Mouse (Mus musculus) brown adipose tissue, adult 24 weeks (tissue): Measurements from ENCODE around the gene Nacc2. TPM values are rescaled to one million over a fixed set of nuclear protein-coding genes. Genes with fewer than 3 reads are reported as not detected.

Source experiments
- H3K27ac ChIP-seq: fragments of 200-500 bp; replicated peaks from 2 replicates; pipeline ENCODE4 v1.5.1; 2012; ENCODE audit warnings: low read depth, mild to moderate bottlenecking, low read length
- H3K4me1 ChIP-seq: fragments of 200-500 bp; 2 replicates; pipeline ENCODE4 v1.6.1; 2012; ENCODE audit warnings: low read length, mixed read lengths; ENCODE audit not compliant: control insufficient read depth, insufficient read depth, insufficient read length
- H3K4me3 ChIP-seq: fragments of 200-500 bp; 2 replicates; pipeline ENCODE4 v1.5.1; 2012; ENCODE audit warnings: low read depth, mild to moderate bottlenecking, low read length, moderate library complexity; ENCODE audit not compliant: insufficient read depth
- polyA plus RNA-seq: library from polyadenylated mRNA; stranded (reverse); fragments of >200 nt; gene quantifications from 2 replicates; pipeline ENCODE4 v1.2.4, GENCODE M21; 2012; ENCODE audit not compliant: missing spikeins, insufficient read depth, insufficient read length

The Nacc2 gene
- polyA plus RNA-seq, 1 experiment: 26.5 TPM

GRCm38 (mm10) chr2:26143556-26143955 is 20.5 kb upstream of the Nacc2 start:
- Histone ChIP-seq H3K4me3 (no peak overlapping the region), H3K27ac (no peak overlapping the region), H3K4me1 (peaks cover 3% of the 10 kb centered on the region; the same call in 1 of the 2 replicates)

GRCm38 (mm10) chr2:26142986-26143385 is 20.0 kb upstream of the Nacc2 start:
- H3K4me3 ChIP-seq: no peak overlapping the region
- H3K27ac ChIP-seq: no peak overlapping the region
- H3K4me1 ChIP-seq: peaks cover 3% of the 10 kb centered on the region; the same call in 1 of the 2 replicates

- peaks cover 3% of the 10 kb centered on the region; the same call in 1 of the 2 replicates for H3K4me1 ChIP-seq
- no peak overlapping the region for H3K27ac ChIP-seq
- no peak overlapping the region for H3K4me3 ChIP-seq
Measured at GRCm38 (mm10) chr2:26141893-26142635, 19.0 kb upstream of the Nacc2 start.

GRCm38 (mm10) chr2:26140903-26141302 is 17.9 kb upstream of the Nacc2 start:
- H3K27ac ChIP-seq: peak overlapping the region; percentile 65
- peak overlapping the region; percentile 77 for H3K4me3 ChIP-seq
- H3K4me1 ChIP-seq: peaks cover 3% of the 10 kb centered on the region; the same call in 1 of the 2 replicates

DNA sequence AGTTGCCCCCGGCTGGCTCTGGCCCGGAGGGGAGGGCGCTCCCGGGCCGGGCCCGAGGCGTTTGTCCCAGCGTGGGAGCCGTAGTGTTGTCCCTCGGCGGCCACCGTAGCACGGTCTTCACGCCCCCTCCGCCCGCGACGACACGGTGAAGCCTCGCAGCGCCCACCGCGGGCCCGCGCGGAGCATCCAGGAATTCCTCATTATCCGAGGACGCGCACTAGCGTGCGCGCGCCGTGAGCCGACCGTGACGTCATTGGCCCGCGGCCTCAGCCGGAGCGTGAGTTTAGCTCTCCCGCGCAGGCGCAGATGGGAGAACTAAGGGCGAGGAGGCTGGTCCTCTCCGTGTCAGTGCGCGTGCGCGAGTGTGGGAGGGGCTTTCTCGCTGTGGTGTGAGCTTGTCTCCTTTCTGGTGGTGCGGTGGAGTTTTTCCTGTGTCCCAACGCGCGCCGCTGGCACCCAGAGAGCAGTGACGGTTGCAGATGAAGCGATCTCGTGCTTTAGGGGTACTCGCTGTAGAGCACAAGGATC is 17.3 kb upstream of the Nacc2 start:
- Histone ChIP-seq H3K27ac (peak overlapping the region; percentile 87), H3K4me3 (peak overlapping the region; percentile 77), H3K4me1 (peaks cover 3% of the 10 kb centered on the region; the same call in 1 of the 2 replicates)

DNA sequence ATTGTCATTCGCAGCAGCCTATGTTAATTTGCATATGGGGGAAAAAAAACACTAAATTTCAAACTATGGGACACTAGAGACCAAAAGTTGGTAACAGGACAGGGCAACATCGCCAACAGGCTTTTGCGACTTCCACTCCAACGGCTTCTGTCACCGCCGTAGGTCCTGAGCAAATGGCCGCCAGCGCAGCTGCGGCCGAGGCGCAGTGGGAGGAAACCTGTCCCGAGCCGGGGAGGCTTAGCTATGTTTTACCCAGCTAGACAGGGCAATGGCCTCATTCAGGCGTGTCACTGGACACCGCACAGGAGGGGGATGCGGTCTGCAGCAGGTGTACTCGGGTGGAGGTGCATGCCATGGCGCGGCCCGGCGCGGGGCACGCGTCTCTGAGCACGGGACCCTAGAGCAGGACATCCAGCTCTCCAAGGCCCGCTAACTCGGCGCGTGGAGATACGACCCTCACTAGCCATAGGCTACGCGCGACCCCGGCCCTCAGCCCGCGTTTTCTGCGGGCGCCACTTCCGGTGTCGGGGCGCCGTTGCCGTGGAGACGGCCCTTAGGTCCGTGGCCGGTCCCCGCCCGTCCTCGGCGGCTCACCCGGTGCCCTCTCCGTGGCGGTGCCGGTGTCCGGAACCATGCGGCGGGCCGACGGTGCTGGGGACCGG is 16.7 kb upstream of the Nacc2 start:
- H3K4me1 ChIP-seq: peaks cover 3% of the 10 kb centered on the region
- H3K27ac ChIP-seq: peak overlapping the region; percentile 87
- H3K4me3 ChIP-seq: peak overlapping the region; percentile 77

DNA sequence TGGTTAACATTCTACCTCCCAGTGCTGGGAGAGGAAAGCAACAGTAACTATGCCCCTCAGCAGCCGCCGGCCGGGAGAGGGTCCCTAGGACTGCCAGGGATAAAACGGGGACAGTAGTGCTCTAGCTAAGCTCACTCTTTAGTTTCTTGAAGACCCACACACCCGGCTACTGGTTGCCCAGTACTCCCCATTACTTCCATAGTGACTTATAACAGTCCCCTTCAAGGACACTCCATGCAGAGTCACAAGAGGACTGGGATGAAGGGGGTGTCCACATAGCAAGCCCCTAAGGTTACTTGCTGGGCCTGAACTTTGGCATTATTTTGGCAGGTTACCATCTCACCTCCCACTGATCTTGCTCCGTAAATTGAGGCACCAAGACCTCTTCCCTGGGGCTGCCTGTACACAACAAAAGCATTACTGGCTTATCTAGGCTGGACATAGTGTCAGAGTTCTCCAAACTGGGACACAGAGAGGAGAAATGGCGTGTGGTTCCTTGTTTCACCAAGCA is 16.1 kb upstream of the Nacc2 start:
- Histone ChIP-seq H3K4me3 (peak overlapping the region; percentile 77), H3K27ac (peak overlapping the region; percentile 87), H3K4me1 (peaks cover 5% of the 10 kb centered on the region)

GRCm38 (mm10) chr2:26138252-26139033 is 15.4 kb upstream of the Nacc2 start:
- H3K27ac ChIP-seq: no peak overlapping the region
- H3K4me3 ChIP-seq: peak overlapping the region; percentile 77
- H3K4me1 ChIP-seq: peaks cover 7% of the 10 kb centered on the region

DNA sequence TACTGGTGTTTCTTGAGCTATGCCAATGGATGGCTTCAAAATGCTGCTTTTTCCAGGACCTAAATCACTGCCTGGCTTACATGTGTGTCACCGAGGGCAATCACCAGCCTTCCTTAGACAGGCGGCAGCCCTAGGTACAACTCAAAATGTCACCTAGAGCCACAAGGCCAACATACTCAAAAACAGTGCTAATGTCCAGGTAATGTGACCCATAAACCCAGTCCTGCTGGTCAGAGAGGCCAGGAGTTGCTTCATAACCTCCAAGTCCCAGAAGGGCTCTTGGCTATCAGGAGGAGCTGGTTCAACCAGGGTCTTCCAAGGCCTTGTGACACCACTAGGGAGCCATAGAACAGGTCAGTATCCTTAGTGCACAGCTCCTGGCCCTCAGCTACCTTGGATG is 11.6 kb upstream of the Nacc2 start:
- peaks cover 13% of the 10 kb centered on the region for H3K4me1 ChIP-seq
- no peak overlapping the region for H3K4me3 ChIP-seq
- peak overlapping the region; percentile 51 for H3K27ac ChIP-seq

DNA sequence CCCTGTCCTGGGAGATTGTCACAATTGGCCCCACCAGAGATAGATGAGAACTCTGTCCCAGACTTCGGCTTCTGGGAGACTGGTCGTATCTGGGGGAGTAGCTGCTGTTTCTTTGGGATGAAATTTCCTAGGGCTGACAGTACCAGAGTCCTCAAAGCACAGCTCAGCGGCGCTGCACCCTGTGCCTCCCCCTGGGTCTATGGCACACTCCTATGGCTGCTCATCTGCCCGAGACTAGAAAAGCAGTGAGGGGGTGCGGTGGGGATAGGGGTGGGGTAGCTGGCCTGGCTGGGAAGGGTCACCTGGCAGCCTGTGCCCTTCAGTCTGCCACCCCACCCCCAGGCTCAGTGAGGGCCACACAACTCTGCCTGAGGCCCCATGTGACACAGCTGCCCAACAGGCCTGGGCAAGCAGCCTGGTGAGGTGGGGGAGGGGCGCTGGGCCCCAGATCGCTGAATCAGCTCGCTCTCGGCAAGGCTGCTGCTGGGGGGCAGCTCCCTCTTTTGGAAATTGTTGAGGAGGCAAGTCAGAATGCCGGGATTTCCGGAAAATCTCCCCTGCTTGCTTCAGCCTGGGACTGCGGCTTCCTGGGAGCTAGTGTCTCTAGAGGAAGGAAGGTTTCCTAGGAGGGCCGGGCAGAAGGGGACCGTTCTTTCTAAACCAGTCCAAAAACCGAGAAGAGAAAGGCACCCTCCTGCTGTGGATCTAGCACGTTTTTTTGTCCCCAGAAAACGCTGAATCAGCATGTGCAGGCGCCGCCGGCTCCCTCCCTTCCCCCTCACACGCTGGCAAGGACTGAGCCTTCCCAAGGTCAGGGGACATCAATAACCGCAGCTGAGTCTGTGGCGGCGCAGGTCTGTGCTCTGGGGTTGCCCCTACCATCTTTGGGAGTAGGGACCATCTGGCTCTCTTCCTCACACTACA is 9.9 kb upstream of the Nacc2 start:
- peaks cover 10% of the 10 kb centered on the region for H3K4me1 ChIP-seq
- H3K4me3 ChIP-seq: peak overlapping the region; percentile 46
- H3K27ac ChIP-seq: peak overlapping the region; percentile 78

- Histone ChIP-seq H3K4me3 (no peak overlapping the region), H3K27ac (no peak overlapping the region), H3K4me1 (peaks cover 10% of the 10 kb centered on the region)
Measured at GRCm38 (mm10) chr2:26131327-26131726, 8.3 kb upstream of the Nacc2 start.

- no peak overlapping the region for H3K27ac ChIP-seq
- no peak overlapping the region for H3K4me3 ChIP-seq
Measured at GRCm38 (mm10) chr2:26129962-26130361, 6.9 kb upstream of the Nacc2 start.

GRCm38 (mm10) chr2:26129346-26129745 is 6.3 kb upstream of the Nacc2 start:
- Histone ChIP-seq H3K27ac (no peak overlapping the region), H3K4me1 (peaks cover 10% of the 10 kb centered on the region; the same call in 1 of the 2 replicates), H3K4me3 (no peak overlapping the region)

More at GRCm38 (mm10) chr2:26129962-26130361, 6.9 kb upstream of the Nacc2 start:
- peaks cover 10% of the 10 kb centered on the region for H3K4me1 ChIP-seq
